Mouse (Mus musculus): ENCODE results near the gene Tbc1d2. TPM values are rescaled to one million over a fixed set of nuclear protein-coding genes. Genes with fewer than 3 reads are reported as not detected.

Tbc1d2 gene
- polyA plus RNA-seq, 1 experiment from 2014 or later: 0.47 TPM

DNA sequence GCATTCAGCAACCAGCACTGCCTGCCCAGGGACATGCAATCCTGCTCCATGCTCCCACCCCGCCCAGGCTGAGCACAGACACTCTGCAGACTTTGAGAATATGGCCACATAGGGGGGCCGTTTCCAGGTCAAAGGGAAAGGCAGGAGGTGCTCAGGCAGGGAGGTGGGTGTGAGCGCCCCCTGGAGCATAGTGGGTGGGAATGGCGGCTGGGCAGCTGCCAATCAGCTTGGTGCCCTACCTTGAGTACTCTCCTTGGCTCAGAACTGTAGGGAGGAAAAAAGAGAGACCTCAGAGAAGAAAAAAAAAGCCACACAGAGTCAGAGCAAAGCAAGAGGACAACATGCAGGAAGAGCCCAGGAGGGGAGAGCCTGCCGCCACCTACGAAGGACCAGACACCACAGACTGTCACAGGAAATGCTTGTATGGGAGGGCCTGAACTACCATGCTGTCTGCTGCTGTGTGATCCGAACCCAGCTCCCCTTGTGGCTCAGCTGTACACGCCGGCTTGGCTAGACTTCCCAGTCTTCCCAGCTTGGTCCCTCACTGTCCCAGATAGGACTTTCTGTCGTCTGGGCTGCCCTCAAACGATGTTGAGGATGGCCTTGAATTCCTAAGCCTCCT lies 31.7 kb downstream of the Tbc1d2 start:
- H3K9ac ChIP-seq (ENCODE audit: low read length): no peak overlapping the region
- H3K4me1 ChIP-seq (ENCODE audit: control insufficient read depth, insufficient read depth, low read length): no peaks in the 10 kb centered on the region
- 57% methylated on average over 11 of the region's 11 CpGs for WGBS
- H3K27me3 ChIP-seq (replicated peaks; ENCODE audit: control insufficient read depth, insufficient read depth, low read length): no peaks in the 10 kb centered on the region; the same call in 1 of the 2 replicates
- H3K9me3 ChIP-seq (replicated peaks; ENCODE audit: control insufficient read depth, low read length): no peaks in the 10 kb centered on the region
- H3K36me3 ChIP-seq (ENCODE audit: control insufficient read depth, insufficient read depth, low read length): no peaks in the 10 kb centered on the region
- H3K4me2 ChIP-seq (ENCODE audit: low read length): no peak overlapping the region
- no peak overlapping the region for H3K4me3 ChIP-seq (ENCODE audit: low read depth, low read length)
- DNase-seq (ENCODE audit: low spot score) (no peak), ATAC-seq (no peak)
- no peak overlapping the region for H3K27ac ChIP-seq (ENCODE audit: low read depth, low read length)

DNA sequence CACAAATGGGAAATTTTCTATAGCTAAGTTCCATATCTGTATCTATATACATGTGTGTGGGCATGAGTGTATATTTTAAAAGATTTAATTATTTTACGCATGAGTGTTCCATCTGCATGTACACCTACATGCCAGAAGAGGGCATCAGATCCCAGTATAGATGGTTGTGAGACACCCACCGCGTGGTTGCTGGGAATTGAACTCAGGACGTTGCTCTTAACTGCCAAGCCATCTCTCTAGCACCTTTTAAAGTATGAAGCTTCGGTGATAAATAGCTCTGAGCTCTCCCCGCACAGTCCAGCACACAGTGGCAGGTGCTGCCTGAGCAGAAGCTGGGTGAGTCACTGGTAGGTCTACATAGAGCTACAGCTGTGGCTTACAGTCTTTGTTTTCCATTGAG lies 32.6 kb downstream of the Tbc1d2 start:
- WGBS: 74% methylated on average over 6 of the region's 6 CpGs
- DNase-seq (ENCODE audit: low spot score): no peak
- Histone ChIP-seq H3K4me3 (ENCODE audit: low read depth, low read length) (no peak overlapping the region), H3K27ac (ENCODE audit: low read depth, low read length) (no peak overlapping the region), H3K9ac (ENCODE audit: low read length) (no peak overlapping the region), H3K4me1 (ENCODE audit: control insufficient read depth, insufficient read depth, low read length) (no peaks in the 10 kb centered on the region), H3K36me3 (ENCODE audit: control insufficient read depth, insufficient read depth, low read length) (no peaks in the 10 kb centered on the region), H3K27me3 (replicated peaks; ENCODE audit: control insufficient read depth, insufficient read depth, low read length) (no peaks in the 10 kb centered on the region; the same call in 1 of the 2 replicates), H3K9me3 (replicated peaks; ENCODE audit: control insufficient read depth, low read length) (no peaks in the 10 kb centered on the region), H3K4me2 (ENCODE audit: low read length) (no peak overlapping the region)
- ATAC-seq: no peak

DNA sequence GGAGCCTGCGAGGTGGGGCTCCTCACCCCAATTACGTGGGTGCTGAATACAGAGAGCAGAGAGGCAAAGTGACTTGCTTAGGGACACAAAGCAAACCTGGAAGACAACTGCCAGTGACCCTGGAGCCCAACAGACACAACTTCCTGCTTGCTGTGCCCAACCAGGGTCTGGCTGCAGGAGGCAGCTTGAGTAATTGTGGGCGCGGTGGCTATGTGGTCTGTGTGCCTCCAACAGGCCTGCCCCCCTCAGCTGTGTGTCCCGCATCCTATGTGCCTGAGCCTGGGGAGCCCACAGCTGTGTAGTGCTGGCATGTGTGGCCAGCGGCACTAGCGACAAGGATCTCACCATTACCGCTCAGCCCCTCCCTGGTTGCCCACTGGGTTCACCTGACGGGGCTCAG lies 35.4 kb downstream of the Tbc1d2 start:
- H3K4me1 ChIP-seq (ENCODE audit: control insufficient read depth, insufficient read depth, low read length): no peaks in the 10 kb centered on the region
- ATAC-seq (no peak), DNase-seq (ENCODE audit: low spot score) (no peak)
- no peak overlapping the region for H3K4me3 ChIP-seq (ENCODE audit: low read depth, low read length)
- 84% methylated on average over 9 of the region's 9 CpGs for WGBS
- H3K27me3 ChIP-seq (replicated peaks; ENCODE audit: control insufficient read depth, insufficient read depth, low read length): no peaks in the 10 kb centered on the region; the same call in 1 of the 2 replicates
- no peak overlapping the region for H3K9ac ChIP-seq (ENCODE audit: low read length)
- no peaks in the 10 kb centered on the region for H3K9me3 ChIP-seq (replicated peaks; ENCODE audit: control insufficient read depth, low read length)
- H3K36me3 ChIP-seq (ENCODE audit: control insufficient read depth, insufficient read depth, low read length): no peaks in the 10 kb centered on the region
- no peak overlapping the region for H3K4me2 ChIP-seq (ENCODE audit: low read length)
- H3K27ac ChIP-seq (ENCODE audit: low read depth, low read length): no peak overlapping the region

DNA sequence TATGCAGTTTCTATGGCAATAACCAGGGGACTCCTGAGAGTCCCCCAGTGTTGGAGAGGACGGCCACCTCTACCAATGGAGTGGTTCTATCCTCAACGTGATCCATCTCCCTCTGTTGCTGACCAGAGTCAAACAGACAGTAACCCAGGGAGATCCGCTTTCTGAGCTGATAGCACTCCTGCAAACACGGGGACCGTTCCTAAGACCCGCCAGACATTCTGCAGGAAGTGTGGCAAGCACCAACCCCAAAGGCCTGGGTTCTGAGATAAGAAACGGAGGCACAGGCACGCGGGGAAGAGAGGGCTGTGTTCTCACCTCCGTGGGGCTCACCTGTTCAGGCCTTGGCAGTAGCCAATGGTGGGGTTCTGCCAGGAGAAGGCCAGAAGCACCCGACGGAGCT lies 36.4 kb downstream of the Tbc1d2 start:
- Histone ChIP-seq H3K4me3 (ENCODE audit: low read depth, low read length) (no peak overlapping the region), H3K4me1 (ENCODE audit: control insufficient read depth, insufficient read depth, low read length) (no peaks in the 10 kb centered on the region), H3K27ac (ENCODE audit: low read depth, low read length) (no peak overlapping the region), H3K4me2 (ENCODE audit: low read length) (no peak overlapping the region), H3K36me3 (ENCODE audit: control insufficient read depth, insufficient read depth, low read length) (no peaks in the 10 kb centered on the region), H3K9ac (ENCODE audit: low read length) (no peak overlapping the region), H3K9me3 (replicated peaks; ENCODE audit: control insufficient read depth, low read length) (no peaks in the 10 kb centered on the region), H3K27me3 (replicated peaks; ENCODE audit: control insufficient read depth, insufficient read depth, low read length) (no peaks in the 10 kb centered on the region; the same call in 1 of the 2 replicates)
- WGBS: 87% methylated on average over 12 of the region's 12 CpGs
- ATAC-seq: no peak
- DNase-seq (ENCODE audit: low spot score): no peak

- ATAC-seq (peak; percentile 66), DNase-seq (ENCODE audit: low spot score) (peak; percentile 94)
- Histone ChIP-seq H3K27me3 (replicated peaks; ENCODE audit: control insufficient read depth, insufficient read depth, low read length) (no peaks in the 10 kb centered on the region; the same call in 1 of the 2 replicates), H3K9ac (ENCODE audit: low read length) (no peak overlapping the region), H3K27ac (ENCODE audit: low read depth, low read length) (no peak overlapping the region), H3K4me2 (ENCODE audit: low read length) (no peak overlapping the region), H3K36me3 (ENCODE audit: control insufficient read depth, insufficient read depth, low read length) (no peaks in the 10 kb centered on the region), H3K4me1 (ENCODE audit: control insufficient read depth, insufficient read depth, low read length) (no peaks in the 10 kb centered on the region), H3K9me3 (replicated peaks; ENCODE audit: control insufficient read depth, low read length) (no peaks in the 10 kb centered on the region), H3K4me3 (ENCODE audit: low read depth, low read length) (no peak overlapping the region)
- WGBS: 4% methylated on average over 4 of the region's 4 CpGs
Observed at GRCm38 (mm10) chr4:46611181-46611580, 38.8 kb downstream of the Tbc1d2 start.

- no peak overlapping the region for H3K27ac ChIP-seq (ENCODE audit: low read depth, low read length)
- no peak for DNase-seq (ENCODE audit: low spot score)
- H3K27me3 ChIP-seq (replicated peaks; ENCODE audit: control insufficient read depth, insufficient read depth, low read length): 0 out of 2 replicates have a peak, but pooled peaks cover 4% of the 10 kb centered on the region
- H3K9ac ChIP-seq (ENCODE audit: low read length): no peak overlapping the region
- H3K36me3 ChIP-seq (ENCODE audit: control insufficient read depth, insufficient read depth, low read length): no peaks in the 10 kb centered on the region
- no peaks in the 10 kb centered on the region for H3K9me3 ChIP-seq (replicated peaks; ENCODE audit: control insufficient read depth, low read length)
- no peaks in the 10 kb centered on the region for H3K4me1 ChIP-seq (ENCODE audit: control insufficient read depth, insufficient read depth, low read length)
- 67% methylated on average over 3 of the region's 3 CpGs for WGBS
- no peak overlapping the region for H3K4me2 ChIP-seq (ENCODE audit: low read length)
- ATAC-seq: no peak
- H3K4me3 ChIP-seq (ENCODE audit: low read depth, low read length): no peak overlapping the region
Observed at GRCm38 (mm10) chr4:46607601-46608000, 42.4 kb downstream of the Tbc1d2 start.

DNA sequence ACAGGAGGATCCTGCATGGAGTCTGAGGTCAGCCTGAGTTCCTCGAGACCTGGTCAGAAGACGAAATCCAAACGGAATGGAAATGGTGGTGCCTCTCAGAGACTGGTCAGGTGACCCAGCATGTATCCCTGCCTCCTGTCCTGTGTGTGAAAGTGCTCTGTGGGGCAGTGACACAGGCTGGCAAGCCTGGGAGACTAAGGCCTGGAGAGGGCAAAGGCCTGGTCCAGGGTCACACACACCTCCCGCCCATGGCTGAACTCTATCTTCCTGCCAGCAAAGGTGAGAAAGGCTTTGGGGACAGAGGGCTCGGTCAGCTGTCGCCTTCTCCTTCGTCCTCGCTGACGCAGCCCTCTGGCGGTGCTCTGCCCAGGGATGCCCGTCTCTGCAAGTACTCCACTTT lies 44.6 kb downstream of the Tbc1d2 start:
- Histone ChIP-seq H3K9me3 (replicated peaks; ENCODE audit: control insufficient read depth, low read length) (no peaks in the 10 kb centered on the region), H3K9ac (ENCODE audit: low read length) (no peak overlapping the region), H3K4me3 (ENCODE audit: low read depth, low read length) (no peak overlapping the region), H3K4me2 (ENCODE audit: low read length) (no peak overlapping the region), H3K27me3 (replicated peaks; ENCODE audit: control insufficient read depth, insufficient read depth, low read length) (peaks cover 14% of the 10 kb centered on the region), H3K36me3 (ENCODE audit: control insufficient read depth, insufficient read depth, low read length) (no peaks in the 10 kb centered on the region), H3K4me1 (ENCODE audit: control insufficient read depth, insufficient read depth, low read length) (no peaks in the 10 kb centered on the region), H3K27ac (ENCODE audit: low read depth, low read length) (no peak overlapping the region)
- ATAC-seq: no peak
- 67% methylated on average over 11 of the region's 11 CpGs for WGBS
- DNase-seq (ENCODE audit: low spot score): no peak

GRCm38 (mm10) chr4:46602704-46603103 lies 47.3 kb downstream of the Tbc1d2 start:
- Histone ChIP-seq H3K4me2 (ENCODE audit: low read length) (no peak overlapping the region), H3K27ac (ENCODE audit: low read depth, low read length) (no peak overlapping the region), H3K9ac (ENCODE audit: low read length) (no peak overlapping the region), H3K4me1 (ENCODE audit: control insufficient read depth, insufficient read depth, low read length) (no peaks in the 10 kb centered on the region), H3K4me3 (ENCODE audit: low read depth, low read length) (no peak overlapping the region), H3K27me3 (replicated peaks; ENCODE audit: control insufficient read depth, insufficient read depth, low read length) (peaks cover 21% of the 10 kb centered on the region), H3K36me3 (ENCODE audit: control insufficient read depth, insufficient read depth, low read length) (no peaks in the 10 kb centered on the region), H3K9me3 (replicated peaks; ENCODE audit: control insufficient read depth, low read length) (no peaks in the 10 kb centered on the region)
- no peak for DNase-seq (ENCODE audit: low spot score)
- ATAC-seq: no peak
- 63% methylated on average over 7 of the region's 7 CpGs for WGBS

DNA sequence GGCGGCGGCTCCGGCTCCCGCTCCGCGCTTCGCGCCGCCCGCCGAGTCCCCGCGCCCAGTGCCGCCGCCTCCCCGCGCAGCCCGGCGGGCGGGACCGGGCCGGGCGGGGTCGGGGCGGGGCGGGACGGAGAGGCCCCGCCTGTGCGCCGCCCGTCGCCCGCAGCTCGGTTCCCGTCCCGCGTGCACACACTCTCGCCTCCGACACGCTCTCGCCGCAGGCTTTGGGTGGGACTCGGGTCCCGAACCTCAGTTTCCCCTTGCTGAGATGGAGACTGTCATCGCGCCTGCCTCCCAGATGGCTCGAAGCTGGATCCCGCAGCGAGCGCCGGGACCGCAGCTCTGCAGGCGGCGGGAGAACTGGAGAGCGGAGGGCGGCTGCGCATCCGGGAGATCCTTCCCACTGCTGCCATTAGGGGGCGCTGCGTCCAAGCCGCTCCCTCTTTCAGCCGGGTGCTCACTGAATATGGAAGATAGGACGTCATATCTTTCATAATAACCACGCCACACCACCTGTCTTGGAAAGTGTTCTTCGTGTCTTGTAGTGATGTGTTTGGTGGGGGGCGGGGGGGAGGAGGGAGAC lies 48.1 kb downstream of the Tbc1d2 start, which contains the start of gene Coro2a:
TSS of gene Coro2a (minus strand) at position 359 of the 580 bp plus-strand sequence.
- Histone ChIP-seq H3K27me3 (replicated peaks; ENCODE audit: control insufficient read depth, insufficient read depth, low read length) (peaks cover 21% of the 10 kb centered on the region), H3K4me2 (ENCODE audit: low read length) (peak within 1 kb of the TSS; percentile 96), H3K36me3 (ENCODE audit: control insufficient read depth, insufficient read depth, low read length) (no peaks in the 10 kb centered on the region), H3K27ac (ENCODE audit: low read depth, low read length) (no peak within 1 kb of the TSS), H3K9ac (ENCODE audit: low read length) (peak within 1 kb of the TSS; percentile 68), H3K4me1 (ENCODE audit: control insufficient read depth, insufficient read depth, low read length) (no peaks in the 10 kb centered on the region), H3K9me3 (replicated peaks; ENCODE audit: control insufficient read depth, low read length) (no peaks in the 10 kb centered on the region), H3K4me3 (ENCODE audit: low read depth, low read length) (peak within 1 kb of the TSS; percentile 54)
- ATAC-seq (peak; percentile 73), DNase-seq (ENCODE audit: low spot score) (peak; percentile 86)
- under 1% methylated on average over 47 of the region's 66 CpGs for WGBS

Data from forebrain, embryonic 14.5 days (tissue).